Mouse (Mus musculus) MEL (cell line): Measurements from ENCODE around the gene Fgfr2.

Source experiments
- EP300 ChIP-seq, 2 experiments: IDR thresholded peaks; 2 replicates each; pipeline ENCODE4 v1.6.1; 2011; ENCODE audit warnings: improper control_type of control experiment in 2 of 2, low read length in 2 of 2, low read depth in 1 of 2, mild to moderate bottlenecking in 1 of 2
- GATA1 ChIP-seq: IDR thresholded peaks from 2 replicates; pipeline ENCODE4 v1.6.1; 2011; ENCODE audit warnings: low read depth, low read length, improper control_type of control experiment
- MAX ChIP-seq: IDR thresholded peaks from 2 replicates; pipeline ENCODE4 v1.6.1; 2011; ENCODE audit warnings: low read length, improper control_type of control experiment
- TBP ChIP-seq: IDR thresholded peaks from 2 replicates; pipeline ENCODE4 v1.8.0; 2011; ENCODE audit warnings: low read depth, low read length, improper control_type of control experiment
- TCF12 ChIP-seq: IDR thresholded peaks from 2 replicates; pipeline ENCODE4 v1.6.1; 2014; ENCODE audit warnings: low read depth, mild to moderate bottlenecking, inconsistent platforms, low read length, improper control_type of control experiment, moderate library complexity
- ZNF384 ChIP-seq: IDR thresholded peaks from 2 replicates; pipeline ENCODE4 v1.6.1; 2012; ENCODE audit warnings: low read depth, mild to moderate bottlenecking, inconsistent platforms, low read length, improper control_type of control experiment

DNA sequence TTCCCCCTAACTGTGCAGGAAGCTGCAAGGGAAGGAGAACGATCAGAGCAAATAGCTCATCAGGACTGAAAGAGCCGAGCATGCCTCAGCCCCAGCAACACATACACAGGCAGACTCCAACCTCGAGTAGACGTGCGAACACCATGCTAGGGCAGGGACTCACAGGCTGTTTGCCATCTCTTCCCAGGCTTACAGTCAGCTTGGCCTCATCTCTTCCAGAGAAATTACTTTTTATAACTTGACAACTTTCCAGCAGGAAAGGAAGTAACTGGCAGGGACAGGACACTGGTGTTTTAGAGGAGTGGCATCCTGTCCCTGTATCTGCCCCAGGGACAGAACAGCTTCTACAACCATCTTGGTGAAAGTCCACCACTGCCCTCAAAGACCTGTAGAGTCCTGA is 879.9 kb downstream of the Fgfr2 start:
- no peak for TF ChIP-seq TCF12
- TF ChIP-seq GATA1, result no peak
- no peak for TF ChIP-seq ZNF384
- TF ChIP-seq TBP, result no peak
- TF ChIP-seq MAX, result no peak
- TF ChIP-seq EP300 (IDR thresholded peaks at IDR 0.05; ENCODE audit: low read depth in 1 of 2, low read length in 2 of 2), result no peak
